Mouse (Mus musculus) hindbrain, embryonic 10.5 days (tissue): ENCODE results near the gene Terb1. TPM values are rescaled to one million over a fixed set of nuclear protein-coding genes. Genes with fewer than 3 reads are reported as not detected.

Experiments
- DNase-seq: peaks from one replicate; pipeline ENCODE4 v3.0.0-alpha.2; 2017; ENCODE audit warnings: low spot score
- H3K27ac ChIP-seq: fragments of 300-500 bp; sonication (generic); 2 replicates; pipeline ENCODE4 v1.5.1; 2016; ENCODE audit warnings: mild to moderate bottlenecking, moderate library complexity
- H3K27me3 ChIP-seq: fragments of 300-500 bp; sonication (generic); 2 replicates; pipeline ENCODE4 v1.6.1; 2016; ENCODE audit warnings: mild to moderate bottlenecking; ENCODE audit not compliant: poor library complexity, insufficient read depth, severe bottlenecking
- H3K36me3 ChIP-seq: fragments of 300-500 bp; sonication (generic); 2 replicates; pipeline ENCODE4 v1.6.1; 2016; ENCODE audit warnings: mild to moderate bottlenecking, moderate library complexity
- H3K4me1 ChIP-seq: fragments of 300-500 bp; sonication (generic); replicated peaks from 2 replicates; pipeline ENCODE4 v1.6.1; 2016; ENCODE audit warnings: mild to moderate bottlenecking
- H3K4me3 ChIP-seq: fragments of 300-500 bp; sonication (generic); 2 replicates; pipeline ENCODE4 v1.5.1; 2016; ENCODE audit warnings: mild to moderate bottlenecking, moderate library complexity
- H3K9me3 ChIP-seq: fragments of 300-500 bp; sonication (generic); 2 replicates; pipeline ENCODE4 v1.6.1; 2016; ENCODE audit warnings: mild to moderate bottlenecking, moderate library complexity
- WGBS: fragments of 180-500 bp; shearing (Covaris S2); methylation state at CpG from one replicate; pipeline ENCODE4 v1.1.7; 2016; 5-methylcytosine and 5-hydroxymethylcytosine counted together
- polyA plus RNA-seq: library from polyadenylated mRNA; unstranded; fragments of >200 nt; fragmentation: Nextera tagmentation; extraction: Ambion mirVana; gene quantifications from 2 replicates; pipeline ENCODE4 v1.2.1, GENCODE M21; 2016

Terb1 gene
- polyA plus RNA-seq, 1 experiment from 2014 or later = 0.12 TPM

DNA sequence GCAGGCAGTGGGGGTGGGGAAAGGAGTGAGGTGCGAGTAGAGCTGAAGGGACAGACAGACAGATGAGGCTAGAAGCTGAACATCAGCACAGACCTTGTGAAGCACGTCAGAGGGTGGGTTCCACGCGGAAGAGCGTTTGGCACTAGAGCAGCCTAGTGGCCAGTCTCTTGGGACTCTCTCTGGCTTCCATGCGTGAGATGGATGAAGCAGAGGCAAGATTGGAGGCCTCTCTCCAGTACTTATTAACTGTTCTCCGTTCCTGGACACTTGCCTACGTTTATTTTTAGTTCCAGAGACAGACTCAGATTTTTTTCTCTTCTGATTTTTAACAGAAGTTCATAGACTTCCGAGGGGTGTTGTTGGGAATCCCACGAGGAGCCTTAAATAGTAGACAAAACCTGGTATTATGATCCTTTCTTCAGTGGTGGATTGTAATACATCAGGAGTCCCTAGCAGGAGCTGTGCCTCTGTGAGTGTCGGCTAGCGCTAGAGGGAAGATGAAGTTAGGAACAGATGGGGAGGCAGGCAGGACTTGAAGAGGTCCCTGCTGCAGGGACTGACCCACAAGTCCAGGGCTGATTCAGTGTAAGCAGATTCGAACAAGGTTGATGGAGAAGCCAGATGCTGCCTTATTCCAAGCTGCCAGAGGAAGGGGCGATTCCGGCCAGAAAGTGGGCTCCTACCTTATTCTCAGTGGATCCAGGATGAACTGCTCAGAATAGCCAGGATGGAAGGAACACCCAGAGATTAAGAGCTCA lies 104.1 kb downstream of the Terb1 start:
- 79% methylated on average over 15 of the region's 15 CpGs for WGBS
- Histone ChIP-seq H3K27ac (no peak overlapping the region), H3K9me3 (peaks cover 4% of the 10 kb centered on the region; the same call in 1 of the 2 replicates), H3K27me3 (no peaks in the 10 kb centered on the region), H3K4me3 (no peak overlapping the region), H3K36me3 (no peaks in the 10 kb centered on the region), H3K4me1 (no peaks in the 10 kb centered on the region)
- DNase-seq = no peak

DNA sequence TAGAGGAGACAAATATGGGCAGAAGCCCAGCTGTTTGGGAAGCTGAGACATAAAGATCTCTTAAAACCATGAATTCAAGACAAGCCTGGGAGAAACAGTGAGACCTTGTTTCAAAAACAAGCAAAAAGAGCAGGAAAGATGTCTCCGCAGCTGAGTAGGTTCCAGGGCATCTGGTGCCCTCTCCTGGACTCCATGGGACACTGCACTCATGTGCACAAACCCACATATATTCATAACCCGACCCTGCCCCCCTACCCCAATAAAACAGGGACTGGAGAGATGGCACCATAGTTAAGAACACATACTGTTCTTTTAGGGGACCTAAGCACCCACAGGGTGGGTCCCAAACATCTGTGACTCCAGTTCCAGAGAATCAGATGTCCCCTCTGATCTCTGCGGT lies 106.1 kb downstream of the Terb1 start:
- 73% methylated on average over 3 of the region's 3 CpGs for WGBS
- H3K9me3 ChIP-seq = peaks cover 4% of the 10 kb centered on the region; the same call in 1 of the 2 replicates
- no peaks in the 10 kb centered on the region for H3K4me1 ChIP-seq
- H3K27me3 ChIP-seq = no peaks in the 10 kb centered on the region
- no peak for DNase-seq
- no peak overlapping the region for H3K4me3 ChIP-seq
- no peak overlapping the region for H3K27ac ChIP-seq
- no peaks in the 10 kb centered on the region for H3K36me3 ChIP-seq

Other genes starting within 250 kb of the Terb1 start
- gene Cmtm2a, start 216.7 kb downstream of the Terb1 start, polyA plus RNA-seq = not detected in 2 replicates
- not detected in 2 replicates for gene Gm45711, start 199.8 kb downstream of the Terb1 start, polyA plus RNA-seq
- not detected in 2 replicates for gene Cmtm1, start 199.8 kb downstream of the Terb1 start, polyA plus RNA-seq
- not detected in 2 replicates for gene Gm11020, start 188.3 kb downstream of the Terb1 start, polyA plus RNA-seq
- not detected in 2 replicates for gene Cmtm2b, start 187.7 kb downstream of the Terb1 start, polyA plus RNA-seq
- 76.5 and 83.1 TPM in 2 replicates for gene Cmtm3, start 170.5 kb downstream of the Terb1 start, polyA plus RNA-seq
- gene Cmtm4, start 114.1 kb downstream of the Terb1 start, polyA plus RNA-seq = 1.9 TPM in 2 replicates
- gene Dync1li2, start 66.9 kb downstream of the Terb1 start, polyA plus RNA-seq = 80.8 and 81.0 TPM in 2 replicates
- gene Nae1, start 24.7 kb upstream of the Terb1 start, polyA plus RNA-seq = 121 and 126 TPM in 2 replicates
- 0.90 and 1.4 TPM in 2 replicates for gene Car7, start 24.8 kb upstream of the Terb1 start, polyA plus RNA-seq
- gene Pdp2, start 81.5 kb upstream of the Terb1 start, polyA plus RNA-seq = 12.7 and 13.3 TPM in 2 replicates
- not detected in 2 replicates for gene Cdh16, start 114.5 kb upstream of the Terb1 start, polyA plus RNA-seq
- gene Rrad, start 121.4 kb upstream of the Terb1 start, polyA plus RNA-seq = 1.2 and 1.5 TPM in 2 replicates
- 111 and 121 TPM in 2 replicates for gene Ciao2b, start 132.1 kb upstream of the Terb1 start, polyA plus RNA-seq
- gene Ces2a, start 224.1 kb upstream of the Terb1 start, polyA plus RNA-seq = not detected in 2 replicates